Mouse (Mus musculus): ENCODE measurements around the gene Wbp4. TPM values are rescaled to one million over a fixed set of nuclear protein-coding genes. Genes with fewer than 3 reads are reported as not detected.

The Wbp4 gene
- polyA plus RNA-seq, 1 experiment from 2014 or later = 46.1 TPM

- H3K36me3 ChIP-seq (ENCODE audit: insufficient read depth) = no peaks in the 10 kb centered on the region
- H3K4me2 ChIP-seq = no peak overlapping the region
- H3K27me3 ChIP-seq (ENCODE audit: insufficient read depth, low read length) = no peaks in the 10 kb centered on the region
- 0 out of 2 replicates have a peak, but pooled peaks cover 4% of the 10 kb centered on the region for H3K4me1 ChIP-seq (ENCODE audit: insufficient read depth)
- ATAC-seq (ENCODE audit: insufficient read depth) (no peak), DNase-seq (no peak)
- peak overlapping the region; percentile 16; the same call in 1 of the 2 replicates for H3K27ac ChIP-seq (ENCODE audit: low read depth)
- no peak for TF ChIP-seq CTCF (IDR thresholded peaks at IDR 0.05; ENCODE audit: low read depth)
- 54% methylated on average over 6 of the region's 6 CpGs for WGBS
- no peak overlapping the region for H3K9ac ChIP-seq
- no peak overlapping the region for H3K4me3 ChIP-seq (ENCODE audit: low read depth, low read length)
- no peaks in the 10 kb centered on the region for H3K9me3 ChIP-seq (ENCODE audit: low read depth, low read length)
Measured at GRCm38 (mm10) chr14:79521471-79522117, 40.3 kb upstream of the Wbp4 start.

GRCm38 (mm10) chr14:79521056-79521455 lies 39.7 kb upstream of the Wbp4 start:
- no peak for ATAC-seq (ENCODE audit: insufficient read depth)
- Histone ChIP-seq H3K4me3 (ENCODE audit: low read depth, low read length) (no peak overlapping the region), H3K36me3 (ENCODE audit: insufficient read depth) (no peaks in the 10 kb centered on the region), H3K4me2 (no peak overlapping the region), H3K9me3 (ENCODE audit: low read depth, low read length) (no peaks in the 10 kb centered on the region), H3K4me1 (ENCODE audit: insufficient read depth) (0 out of 2 replicates have a peak, but pooled peaks cover 4% of the 10 kb centered on the region), H3K27ac (ENCODE audit: low read depth) (peak overlapping the region; percentile 16; the same call in 1 of the 2 replicates), H3K27me3 (ENCODE audit: insufficient read depth, low read length) (no peaks in the 10 kb centered on the region), H3K9ac (no peak overlapping the region)
- WGBS = 80% methylated on average over 1 of the region's 1 CpGs
- no peak for DNase-seq
- TF ChIP-seq CTCF (IDR thresholded peaks at IDR 0.05; ENCODE audit: low read depth) = no peak

- H3K27me3 ChIP-seq (ENCODE audit: insufficient read depth, low read length) = no peaks in the 10 kb centered on the region
- no peak overlapping the region for H3K4me2 ChIP-seq
- H3K36me3 ChIP-seq (ENCODE audit: insufficient read depth) = no peaks in the 10 kb centered on the region
- H3K4me3 ChIP-seq (ENCODE audit: low read depth, low read length) = no peak overlapping the region
- H3K9me3 ChIP-seq (ENCODE audit: low read depth, low read length) = no peaks in the 10 kb centered on the region
- DNase-seq = no peak
- H3K4me1 ChIP-seq (ENCODE audit: insufficient read depth) = 0 out of 2 replicates have a peak, but pooled peaks cover 4% of the 10 kb centered on the region
- ATAC-seq (ENCODE audit: insufficient read depth) = no peak
- no peak overlapping the region for H3K9ac ChIP-seq
- no peak for TF ChIP-seq CTCF (IDR thresholded peaks at IDR 0.05; ENCODE audit: low read depth)
- no peak overlapping the region for H3K27ac ChIP-seq (ENCODE audit: low read depth)
Measured at GRCm38 (mm10) chr14:79520612-79521011, 39.3 kb upstream of the Wbp4 start.

- H3K9me3 ChIP-seq (ENCODE audit: low read depth, low read length) = no peaks in the 10 kb centered on the region
- H3K27ac ChIP-seq (ENCODE audit: low read depth) = no peak overlapping the region
- no peak overlapping the region for H3K9ac ChIP-seq
- ATAC-seq (ENCODE audit: insufficient read depth) (no peak), DNase-seq (no peak)
- 65% methylated on average over 1 of the region's 1 CpGs for WGBS
- H3K4me2 ChIP-seq = no peak overlapping the region; the same call in 1 of the 2 replicates
- no peaks in the 10 kb centered on the region for H3K27me3 ChIP-seq (ENCODE audit: insufficient read depth, low read length)
- no peak for TF ChIP-seq CTCF (IDR thresholded peaks at IDR 0.05; ENCODE audit: low read depth)
- H3K4me3 ChIP-seq (ENCODE audit: low read depth, low read length) = no peak overlapping the region
- H3K36me3 ChIP-seq (ENCODE audit: insufficient read depth) = no peaks in the 10 kb centered on the region
- H3K4me1 ChIP-seq (ENCODE audit: insufficient read depth) = 0 out of 2 replicates have a peak, but pooled peaks cover 4% of the 10 kb centered on the region
Measured at GRCm38 (mm10) chr14:79519663-79519975, 38.3 kb upstream of the Wbp4 start.

DNA sequence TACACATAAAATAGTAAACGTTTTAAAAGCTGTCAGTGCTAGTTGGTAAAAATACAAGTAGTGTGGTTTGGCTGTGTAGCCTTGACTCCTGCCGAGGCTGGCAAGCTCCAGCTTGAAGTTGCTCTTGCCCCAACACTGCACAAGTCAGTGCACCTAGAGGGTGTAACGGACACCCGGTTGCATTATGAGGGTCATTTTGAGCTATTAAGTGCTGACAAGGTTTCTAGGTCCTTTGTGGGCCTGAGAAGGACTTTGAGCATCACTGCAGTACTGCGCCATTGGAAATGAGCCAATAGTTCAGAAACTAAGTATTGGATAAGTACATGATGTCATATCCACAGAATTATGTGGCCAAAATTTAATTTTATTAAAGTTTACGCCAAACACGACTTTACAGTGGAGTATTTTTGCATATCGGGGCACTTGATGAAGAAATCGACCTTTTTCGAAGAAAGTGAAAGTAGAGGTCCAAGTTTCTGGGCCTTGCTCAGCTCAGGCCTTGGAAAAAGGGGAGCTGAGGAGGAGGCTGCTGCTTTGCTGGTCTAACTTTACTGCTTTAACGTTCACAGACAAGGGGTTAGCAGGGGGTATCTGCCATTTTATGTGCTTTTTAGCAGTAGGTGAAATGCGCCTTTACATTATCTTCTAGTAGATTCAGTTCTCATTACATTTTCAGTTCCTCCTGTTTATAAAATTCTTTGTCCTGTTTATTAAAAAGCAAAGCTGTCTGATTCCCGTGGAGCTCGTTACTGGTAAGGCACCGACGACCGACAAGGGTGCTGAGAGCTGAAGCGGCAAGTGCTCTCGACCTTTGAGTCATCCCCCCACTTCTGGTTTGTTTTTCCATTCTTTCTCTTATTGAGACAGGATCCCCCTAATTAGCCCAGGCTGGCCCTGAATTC lies 37.7 kb upstream of the Wbp4 start:
- H3K4me2 ChIP-seq = peak overlapping the region; percentile 7; the same call in 1 of the 2 replicates
- TF ChIP-seq CTCF (IDR thresholded peaks at IDR 0.05; ENCODE audit: low read depth) = no peak
- no peak overlapping the region for H3K27ac ChIP-seq (ENCODE audit: low read depth)
- H3K4me1 ChIP-seq (ENCODE audit: insufficient read depth) = 0 out of 2 replicates have a peak, but pooled peaks cover 4% of the 10 kb centered on the region
- no peaks in the 10 kb centered on the region for H3K9me3 ChIP-seq (ENCODE audit: low read depth, low read length)
- no peak overlapping the region for H3K9ac ChIP-seq
- 62% methylated on average over 19 of the region's 19 CpGs for WGBS
- no peaks in the 10 kb centered on the region for H3K27me3 ChIP-seq (ENCODE audit: insufficient read depth, low read length)
- no peak overlapping the region for H3K4me3 ChIP-seq (ENCODE audit: low read depth, low read length)
- H3K36me3 ChIP-seq (ENCODE audit: insufficient read depth) = no peaks in the 10 kb centered on the region
- peak; percentile 33 for DNase-seq
- ATAC-seq (ENCODE audit: insufficient read depth) = no peak

DNA sequence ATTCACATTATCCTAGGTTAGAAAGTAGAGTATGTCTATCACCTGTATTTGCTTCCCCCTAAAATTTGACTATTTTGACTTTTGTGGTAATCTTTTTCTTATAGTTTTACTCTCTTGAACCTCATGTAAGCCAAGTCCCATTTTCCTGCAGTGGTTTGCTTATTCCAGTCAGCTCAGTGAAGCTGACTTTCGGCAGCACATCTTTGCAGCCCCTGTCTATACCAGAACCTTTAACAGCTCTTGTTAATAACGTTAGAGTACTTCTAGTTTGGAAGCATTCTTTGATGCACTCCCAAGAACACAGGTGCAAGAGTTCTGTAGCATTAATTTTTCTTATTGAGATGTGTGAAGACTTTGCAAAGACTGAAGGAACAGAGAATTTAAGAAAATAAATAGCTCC lies 36.8 kb upstream of the Wbp4 start:
- 70% methylated on average over 2 of the region's 2 CpGs for WGBS
- H3K27ac ChIP-seq (ENCODE audit: low read depth) = no peak overlapping the region
- ATAC-seq (ENCODE audit: insufficient read depth) (no peak), DNase-seq (no peak)
- no peaks in the 10 kb centered on the region for H3K9me3 ChIP-seq (ENCODE audit: low read depth, low read length)
- H3K4me3 ChIP-seq (ENCODE audit: low read depth, low read length) = no peak overlapping the region
- 0 out of 2 replicates have a peak, but pooled peaks cover 4% of the 10 kb centered on the region for H3K4me1 ChIP-seq (ENCODE audit: insufficient read depth)
- no peaks in the 10 kb centered on the region for H3K27me3 ChIP-seq (ENCODE audit: insufficient read depth, low read length)
- TF ChIP-seq CTCF (IDR thresholded peaks at IDR 0.05; ENCODE audit: low read depth) = no peak
- H3K36me3 ChIP-seq (ENCODE audit: insufficient read depth) = no peaks in the 10 kb centered on the region
- no peak overlapping the region for H3K4me2 ChIP-seq
- H3K9ac ChIP-seq = no peak overlapping the region

DNA sequence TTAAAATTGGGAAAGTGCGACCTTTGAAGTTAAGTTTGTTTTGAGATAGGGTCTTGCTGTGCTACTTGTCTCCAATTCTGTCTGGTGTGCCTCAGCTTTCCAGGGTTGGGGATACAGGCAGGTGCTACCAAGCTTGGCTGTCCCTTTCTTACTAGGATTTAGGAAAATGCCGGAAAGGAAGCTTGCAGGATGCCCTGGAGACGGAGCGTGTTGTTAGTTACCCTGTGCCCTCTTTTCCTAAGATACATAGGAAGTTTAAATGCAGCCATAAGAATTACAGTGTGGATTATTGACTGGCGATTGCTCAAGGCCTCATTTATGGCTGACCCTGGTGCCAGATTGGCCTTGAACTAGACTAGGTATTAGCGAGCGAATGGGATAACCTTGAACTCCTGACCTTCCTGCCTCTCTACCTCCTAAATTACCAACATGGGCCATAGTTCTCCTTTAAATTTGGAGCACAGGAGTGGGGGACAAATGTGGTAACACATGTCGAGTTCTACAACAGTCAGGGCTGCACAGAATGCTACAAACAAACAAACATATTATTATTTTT lies 35.9 kb upstream of the Wbp4 start:
- no peak for DNase-seq
- Histone ChIP-seq H3K4me1 (ENCODE audit: insufficient read depth) (0 out of 2 replicates have a peak, but pooled peaks cover 4% of the 10 kb centered on the region), H3K27ac (ENCODE audit: low read depth) (no peak overlapping the region), H3K9me3 (ENCODE audit: low read depth, low read length) (no peaks in the 10 kb centered on the region), H3K4me3 (ENCODE audit: low read depth, low read length) (no peak overlapping the region), H3K36me3 (ENCODE audit: insufficient read depth) (no peaks in the 10 kb centered on the region), H3K27me3 (ENCODE audit: insufficient read depth, low read length) (no peaks in the 10 kb centered on the region), H3K9ac (no peak overlapping the region), H3K4me2 (peak overlapping the region; percentile 23; the same call in 1 of the 2 replicates)
- 82% methylated on average over 8 of the region's 8 CpGs for WGBS
- no peak for TF ChIP-seq CTCF (IDR thresholded peaks at IDR 0.05; ENCODE audit: low read depth)
- ATAC-seq (ENCODE audit: insufficient read depth) = no peak
